Mouse (Mus musculus) stomach, embryonic 16.5 days (tissue): Measurements from ENCODE around the gene Tdo2. TPM values are rescaled to one million over a fixed set of nuclear protein-coding genes. Genes with fewer than 3 reads are reported as not detected.

ENCODE experiments used
- ATAC-seq: fragments of 200-750 bp; cut with Nextera tagmentation; 2 replicates; pipeline ENCODE4 v1.8.0; 2017; ENCODE audit warnings: moderate number of reproducible peaks, moderate TSS enrichment; ENCODE audit not compliant: insufficient read depth, low FRiP score
- H3K27ac ChIP-seq: fragments of 300-500 bp; sonication (generic); 2 replicates; pipeline ENCODE4 v1.5.1; 2014; ENCODE audit warnings: low read length
- H3K27me3 ChIP-seq: fragments of 300-500 bp; sonication (generic); 2 replicates; pipeline ENCODE4 v1.6.1; 2014; ENCODE audit warnings: low read length, control low read depth, mixed read lengths; ENCODE audit not compliant: control insufficient read depth, insufficient read depth
- H3K36me3 ChIP-seq: fragments of 300-500 bp; sonication (generic); 2 replicates; pipeline ENCODE4 v1.6.1; 2014; ENCODE audit warnings: low read length; ENCODE audit not compliant: control insufficient read depth, insufficient read depth
- H3K4me1 ChIP-seq: fragments of 300-500 bp; sonication (generic); 2 replicates; pipeline ENCODE4 v1.6.1; 2014; ENCODE audit warnings: low read length, control low read depth, mixed read lengths; ENCODE audit not compliant: control insufficient read depth, insufficient read depth
- H3K4me2 ChIP-seq: fragments of 300-500 bp; sonication (generic); 2 replicates; pipeline ENCODE4 v1.6.1; 2014; ENCODE audit warnings: low read depth, low read length, mixed read lengths
- H3K4me3 ChIP-seq: fragments of 300-500 bp; sonication (generic); replicated peaks from 2 replicates; pipeline ENCODE4 v1.5.1; 2014; ENCODE audit warnings: mild to moderate bottlenecking, low read length
- H3K9ac ChIP-seq: fragments of 300-500 bp; sonication (generic); 2 replicates; pipeline ENCODE4 v1.6.1; 2014; ENCODE audit warnings: low read length
- H3K9me3 ChIP-seq: fragments of 300-500 bp; sonication (generic); replicated peaks from 2 replicates; pipeline ENCODE4 v1.6.1; 2016; ENCODE audit warnings: low read length, control low read depth; ENCODE audit not compliant: control insufficient read depth
- WGBS: fragments of 180-500 bp; shearing (Covaris S2); extraction: QIAGEN DNeasy Blood & Tissue Kit; methylation state at CpG from one replicate; pipeline ENCODE4 v1.1.7; 2014; 5-methylcytosine and 5-hydroxymethylcytosine counted together
- polyA plus RNA-seq: library from polyadenylated mRNA; unstranded; fragments of >200 nt; fragmentation: Nextera tagmentation; extraction: Ambion mirVana; gene quantifications from 2 replicates; pipeline ENCODE4 v1.2.1, GENCODE M21; 2015

Tdo2 gene
- polyA plus RNA-seq, 1 experiment from 2014 or later: 0.41 TPM

DNA sequence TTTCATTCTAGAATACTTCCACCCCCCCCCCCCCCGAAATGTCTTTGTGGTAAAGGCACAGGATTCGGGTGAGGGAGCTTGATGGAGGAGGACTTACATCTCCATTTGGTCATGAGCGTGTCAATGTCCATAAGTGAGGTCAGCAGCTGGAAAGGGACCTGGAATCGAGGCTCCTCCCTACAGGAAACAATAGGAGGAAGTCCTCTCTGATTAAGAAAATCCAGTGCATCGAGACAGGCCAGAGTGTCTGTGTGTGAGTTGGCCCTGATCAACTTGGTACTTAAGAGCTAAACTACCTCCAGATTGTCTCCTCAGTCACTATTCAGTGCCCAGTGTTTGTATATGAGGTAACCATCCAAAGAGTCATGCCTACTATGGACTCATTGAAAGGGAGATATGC, 14.7 kb downstream of the Tdo2 start:
- H3K4me1 ChIP-seq: no peaks in the 10 kb centered on the region
- no peak overlapping the region for H3K4me2 ChIP-seq
- 81% methylated on average over 5 of the region's 5 CpGs for WGBS
- no peaks in the 10 kb centered on the region for H3K36me3 ChIP-seq
- no peak overlapping the region for H3K9ac ChIP-seq
- ATAC-seq: no peak
- H3K4me3 ChIP-seq: no peak overlapping the region
- no peaks in the 10 kb centered on the region for H3K9me3 ChIP-seq
- H3K27ac ChIP-seq: no peak overlapping the region
- H3K27me3 ChIP-seq: no peaks in the 10 kb centered on the region

DNA sequence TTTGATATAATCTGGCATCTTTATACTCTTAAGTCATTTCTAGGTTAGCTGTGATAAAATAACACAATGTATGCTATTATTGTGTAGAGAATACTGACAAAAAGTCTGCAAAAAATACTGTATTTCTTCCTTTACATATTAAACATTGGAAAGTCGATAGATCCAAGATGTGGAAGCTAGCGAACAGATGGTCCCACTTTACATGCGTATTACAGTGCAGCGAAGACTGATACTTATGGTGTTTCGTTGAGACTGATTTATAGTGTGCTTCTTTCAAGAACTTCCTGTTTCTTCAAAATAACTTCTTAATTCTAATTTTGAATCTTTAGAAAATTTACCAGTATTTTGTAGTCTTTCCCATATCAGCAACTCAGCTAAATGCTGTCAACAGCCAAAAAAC, 18.5 kb downstream of the Tdo2 start:
- no peaks in the 10 kb centered on the region for H3K9me3 ChIP-seq
- ATAC-seq: no peak
- 85% methylated on average over 5 of the region's 5 CpGs for WGBS
- H3K4me1 ChIP-seq: no peaks in the 10 kb centered on the region
- no peak overlapping the region for H3K4me3 ChIP-seq
- H3K36me3 ChIP-seq: no peaks in the 10 kb centered on the region
- H3K9ac ChIP-seq: no peak overlapping the region
- H3K27me3 ChIP-seq: no peaks in the 10 kb centered on the region
- no peak overlapping the region for H3K27ac ChIP-seq
- no peak overlapping the region for H3K4me2 ChIP-seq

DNA sequence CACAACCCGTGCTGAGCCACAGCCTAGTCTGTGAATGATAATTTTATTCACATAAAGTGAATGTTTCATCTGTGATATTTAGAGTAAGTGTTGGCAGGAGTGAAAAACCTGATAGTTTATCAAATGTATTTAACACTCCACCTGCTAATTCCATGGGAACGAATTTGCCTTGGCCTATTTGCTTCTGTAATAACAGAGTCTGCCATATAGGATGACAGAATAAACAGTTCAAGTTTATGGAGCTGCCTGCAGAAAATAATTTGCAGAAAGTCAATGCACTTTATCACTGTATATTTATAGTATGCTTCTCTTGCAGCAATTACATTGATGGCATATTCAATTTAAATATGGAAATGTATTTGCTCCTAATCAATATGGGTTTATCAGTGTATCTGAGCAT, 24.2 kb downstream of the Tdo2 start:
- H3K27me3 ChIP-seq: no peaks in the 10 kb centered on the region
- H3K36me3 ChIP-seq: no peaks in the 10 kb centered on the region
- no peak overlapping the region for H3K27ac ChIP-seq
- H3K4me1 ChIP-seq: no peaks in the 10 kb centered on the region
- no peak overlapping the region for H3K9ac ChIP-seq
- H3K4me3 ChIP-seq: no peak overlapping the region
- ATAC-seq: no peak
- no peaks in the 10 kb centered on the region for H3K9me3 ChIP-seq
- WGBS: 65% methylated on average over 2 of the region's 2 CpGs
- H3K4me2 ChIP-seq: no peak overlapping the region

DNA sequence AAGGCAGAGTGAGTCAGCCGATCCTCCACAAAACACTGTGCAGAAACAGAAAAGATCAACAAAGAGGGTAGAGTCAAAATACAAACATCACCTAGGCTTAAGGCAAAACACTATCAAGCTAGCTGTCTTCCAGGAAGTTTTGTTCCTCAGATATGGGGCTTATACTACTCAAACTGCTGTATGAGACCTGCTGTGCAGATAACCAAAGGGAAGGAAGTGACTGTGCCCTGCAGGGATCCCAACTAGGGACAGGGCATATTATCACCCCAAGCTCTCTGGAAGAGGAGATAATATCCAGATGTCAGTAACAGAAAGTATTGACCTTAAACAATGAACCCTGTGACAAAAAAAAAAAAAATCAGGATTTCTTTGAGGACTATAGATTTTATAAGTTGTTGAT, 27.0 kb downstream of the Tdo2 start:
- H3K27me3 ChIP-seq: no peaks in the 10 kb centered on the region
- no peak overlapping the region for H3K9ac ChIP-seq
- no peak overlapping the region for H3K4me3 ChIP-seq
- H3K36me3 ChIP-seq: no peaks in the 10 kb centered on the region
- H3K4me2 ChIP-seq: no peak overlapping the region
- no peak overlapping the region for H3K27ac ChIP-seq
- no peaks in the 10 kb centered on the region for H3K9me3 ChIP-seq
- WGBS: 76% methylated on average over 1 of the region's 1 CpGs
- H3K4me1 ChIP-seq: no peaks in the 10 kb centered on the region
- no peak for ATAC-seq

DNA sequence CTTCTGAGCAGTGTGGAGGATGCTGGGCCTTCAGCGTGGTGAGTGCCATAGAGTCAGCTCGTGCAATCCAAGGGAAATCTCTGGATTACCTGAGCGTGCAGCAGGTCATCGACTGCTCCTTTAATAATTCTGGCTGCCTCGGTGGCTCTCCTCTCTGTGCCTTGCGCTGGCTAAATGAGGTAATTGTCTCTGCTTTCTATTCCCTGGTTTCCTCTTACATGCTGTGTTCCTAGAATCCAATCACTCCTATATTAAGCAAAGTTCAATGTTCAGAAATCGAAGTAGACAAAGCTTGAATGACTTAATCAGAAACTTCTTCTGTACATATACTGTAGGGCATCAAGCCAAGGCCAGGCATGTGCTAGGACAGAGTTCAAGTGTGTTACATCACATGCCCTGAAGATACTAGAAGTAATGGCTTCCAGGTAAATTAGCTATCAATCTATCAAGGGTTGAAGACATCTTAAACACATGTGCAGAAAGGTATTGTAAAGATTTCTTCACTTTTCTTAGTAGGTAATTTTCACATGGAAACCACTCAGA, 31.1 kb downstream of the Tdo2 start:
- H3K4me1 ChIP-seq: no peaks in the 10 kb centered on the region
- no peaks in the 10 kb centered on the region for H3K27me3 ChIP-seq
- no peak overlapping the region for H3K4me2 ChIP-seq
- no peaks in the 10 kb centered on the region for H3K36me3 ChIP-seq
- no peaks in the 10 kb centered on the region for H3K9me3 ChIP-seq
- 90% methylated on average over 7 of the region's 7 CpGs for WGBS
- no peak for ATAC-seq
- H3K27ac ChIP-seq: no peak overlapping the region
- H3K4me3 ChIP-seq: no peak overlapping the region
- no peak overlapping the region for H3K9ac ChIP-seq

GRCm38 (mm10) chr3:81943097-81943496, 32.9 kb downstream of the Tdo2 start:
- H3K9ac ChIP-seq: no peak overlapping the region
- H3K27ac ChIP-seq: no peak overlapping the region
- H3K9me3 ChIP-seq: no peaks in the 10 kb centered on the region
- no peak for ATAC-seq
- WGBS: 92% methylated on average over 3 of the region's 3 CpGs
- no peaks in the 10 kb centered on the region for H3K27me3 ChIP-seq
- no peak overlapping the region for H3K4me2 ChIP-seq
- no peak overlapping the region for H3K4me3 ChIP-seq
- H3K4me1 ChIP-seq: no peaks in the 10 kb centered on the region
- no peaks in the 10 kb centered on the region for H3K36me3 ChIP-seq

DNA sequence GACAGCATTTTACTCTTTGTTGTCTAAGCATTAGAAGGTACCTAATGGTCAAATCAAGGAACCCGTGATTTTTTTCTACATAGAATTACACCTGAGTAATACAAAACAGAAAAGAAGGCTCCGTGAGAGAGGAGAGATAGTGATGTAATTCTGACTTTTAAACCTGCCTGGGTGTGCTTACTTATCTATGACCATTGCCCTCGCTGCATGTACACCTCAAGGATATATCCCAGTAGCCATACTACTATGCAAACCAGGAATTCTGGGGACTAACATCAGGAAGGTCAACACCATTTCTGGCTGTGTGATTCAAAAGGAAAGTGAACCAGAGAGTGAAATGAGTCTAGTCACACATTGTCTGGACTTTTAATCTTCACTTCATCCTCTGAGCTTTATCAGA, 33.7 kb downstream of the Tdo2 start:
- ATAC-seq: no peak
- Histone ChIP-seq H3K4me3 (no peak overlapping the region), H3K36me3 (no peaks in the 10 kb centered on the region), H3K27me3 (no peaks in the 10 kb centered on the region), H3K9me3 (no peaks in the 10 kb centered on the region), H3K4me2 (no peak overlapping the region), H3K9ac (no peak overlapping the region), H3K27ac (no peak overlapping the region), H3K4me1 (no peaks in the 10 kb centered on the region)
- 85% methylated on average over 3 of the region's 3 CpGs for WGBS

- no peak overlapping the region for H3K27ac ChIP-seq
- 37% methylated on average over 3 of the region's 3 CpGs for WGBS
- H3K4me2 ChIP-seq: no peak overlapping the region
- H3K9me3 ChIP-seq: no peaks in the 10 kb centered on the region
- H3K4me3 ChIP-seq: no peak overlapping the region
- no peak overlapping the region for H3K9ac ChIP-seq
- H3K27me3 ChIP-seq: no peaks in the 10 kb centered on the region
- H3K4me1 ChIP-seq: no peaks in the 10 kb centered on the region
- ATAC-seq: no peak
- H3K36me3 ChIP-seq: no peaks in the 10 kb centered on the region
These were observed 37.1 kb downstream of the Tdo2 start for GRCm38 (mm10) chr3:81938924-81939323.

DNA sequence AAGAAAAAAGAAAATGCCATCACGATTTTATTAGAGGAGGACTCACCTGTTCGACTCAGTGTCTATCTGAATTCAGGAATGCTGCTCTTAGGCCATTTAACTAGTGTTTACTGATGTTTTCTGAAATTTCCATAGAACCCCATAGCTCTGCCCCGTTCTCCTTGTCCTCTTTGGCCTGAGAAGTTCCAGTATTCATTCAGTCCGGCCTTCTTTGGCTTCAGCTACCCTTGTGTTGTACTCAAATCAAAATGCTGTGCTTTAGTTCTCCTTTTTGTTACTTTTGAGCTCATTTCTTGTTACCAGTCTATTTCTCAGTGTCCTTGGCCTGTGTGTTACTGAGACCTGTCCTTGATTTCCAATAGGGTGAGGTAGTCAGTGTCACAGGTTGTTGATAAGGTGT, 42.7 kb downstream of the Tdo2 start:
- Histone ChIP-seq H3K27ac (no peak overlapping the region), H3K9me3 (no peaks in the 10 kb centered on the region), H3K9ac (no peak overlapping the region), H3K27me3 (no peaks in the 10 kb centered on the region), H3K36me3 (no peaks in the 10 kb centered on the region), H3K4me2 (no peak overlapping the region; the same call in 1 of the 2 replicates), H3K4me3 (no peak overlapping the region), H3K4me1 (no peaks in the 10 kb centered on the region)
- ATAC-seq: no peak
- WGBS: 78% methylated on average over 4 of the region's 4 CpGs
